12 mouse cellular contexts compared by ENCODE assay signal in genomic region chr10:19506434-19506833, GRCm38 (mm10).
DNase-seq lines count a peak whose midpoint lies in the region; ATAC-seq lines count a peak whose summit lies in the region.
"Had no signal": no experiment of that assay in that cellular context is flagged by ENCODE, and none has a peak within 500 bp of the region (broad histone marks: within the 10 kb centered on the region; RNA-seq: fewer than 3 reads in every experiment).

No protein-coding gene starts in this region.

- peak; percentile 31 for DNase-seq in CD4-positive, CD25-positive, alpha-beta regulatory T cell, adult 2 months (ENCODE audit: low read depth, low spot score)
- peak; percentile 17 for DNase-seq in kidney, adult 9 months
- no peak for DNase-seq in kidney, adult 8-10 months
- DNase-seq in T-cell, adult 2 months (ENCODE audit: low spot score) = peak; percentile 30
- DNase-seq in right cerebral cortex, postnatal 10 days (ENCODE audit: low spot score in 2 of 2) = no peak
- DNase-seq: adrenal gland, adult 8-10 months; kidney, postnatal 25 days; right cerebral cortex, postnatal 4 days; thymus, postnatal 36 days had no signal

- no peak for ATAC-seq in CD4-positive, CD25-positive, alpha-beta regulatory T cell, adult 4 months
- peak; percentile 88 for ATAC-seq in megakaryocyte progenitor cell, adult 5-6 weeks (replicated peaks; ENCODE audit: poor library complexity)
- ATAC-seq in frontal cortex, adult (ENCODE audit: low TSS enrichment) = no peak

Comparison
In these comparisons a context has a peak if more than half of its experiments do, and no peak if none do; other contexts are left out.
1. DNase-seq: peak in CD4-positive, CD25-positive, alpha-beta regulatory T cell, adult 2 months (single experiment), kidney, adult 9 months (single experiment) and T-cell, adult 2 months (single experiment); none in kidney, adult 8-10 months (0 of 2) and right cerebral cortex, postnatal 10 days (0 of 2).